Mouse (Mus musculus) lung, embryonic 15.5 days (tissue): ENCODE measurements at regions not wholly inside any gene's neighbourhood (a gene's known extent, or its start where the extent isn't known, plus 50 kb on each side); places are given as distances from the start of the nearest gene placed in this dataset.
"Not testable (repeated sequence)": the region's sequence is repeated elsewhere in the genome, so short reads cannot be mapped to it uniquely, and the experiment has no call there.

Source experiments
- ATAC-seq: fragments of 200-750 bp; cut with Nextera tagmentation; 2 replicates; pipeline ENCODE4 v1.8.0; 2017; ENCODE audit warnings: moderate number of reproducible peaks, borderline replicate concordance; ENCODE audit not compliant: low FRiP score, low TSS enrichment; ENCODE audit errors: extremely low read depth
- H3K27ac ChIP-seq: fragments of 300-500 bp; sonication (generic); 2 replicates; pipeline ENCODE4 v1.5.1; 2015; ENCODE audit warnings: moderate library complexity, mild to moderate bottlenecking, inconsistent platforms
- H3K27me3 ChIP-seq: fragments of 300-500 bp; sonication (generic); 2 replicates; pipeline ENCODE4 v1.6.1; 2015; ENCODE audit warnings: inconsistent platforms
- H3K36me3 ChIP-seq: fragments of 300-500 bp; sonication (generic); 2 replicates; pipeline ENCODE4 v1.6.1; 2015; ENCODE audit warnings: inconsistent platforms
- H3K4me1 ChIP-seq: fragments of 300-500 bp; sonication (generic); 2 replicates; pipeline ENCODE4 v1.6.1; 2015; ENCODE audit warnings: inconsistent platforms
- H3K4me2 ChIP-seq: fragments of 300-500 bp; sonication (generic); 2 replicates; pipeline ENCODE4 v1.6.1; 2015; ENCODE audit warnings: inconsistent platforms, mild to moderate bottlenecking, moderate library complexity
- H3K4me3 ChIP-seq: fragments of 300-500 bp; sonication (generic); 2 replicates; pipeline ENCODE4 v1.5.1; 2015; ENCODE audit warnings: mild to moderate bottlenecking, inconsistent platforms
- H3K9ac ChIP-seq: fragments of 300-500 bp; sonication (generic); 2 replicates; pipeline ENCODE4 v1.6.1; 2015; ENCODE audit warnings: inconsistent platforms
- H3K9me3 ChIP-seq: fragments of 300-500 bp; sonication (generic); 2 replicates; pipeline ENCODE4 v1.6.1; 2016; ENCODE audit warnings: inconsistent platforms
- WGBS: fragments of 180-500 bp; shearing (Covaris S2); methylation state at CpG from one replicate; pipeline ENCODE4 v1.1.7; 2015; 5-methylcytosine and 5-hydroxymethylcytosine counted together

DNA sequence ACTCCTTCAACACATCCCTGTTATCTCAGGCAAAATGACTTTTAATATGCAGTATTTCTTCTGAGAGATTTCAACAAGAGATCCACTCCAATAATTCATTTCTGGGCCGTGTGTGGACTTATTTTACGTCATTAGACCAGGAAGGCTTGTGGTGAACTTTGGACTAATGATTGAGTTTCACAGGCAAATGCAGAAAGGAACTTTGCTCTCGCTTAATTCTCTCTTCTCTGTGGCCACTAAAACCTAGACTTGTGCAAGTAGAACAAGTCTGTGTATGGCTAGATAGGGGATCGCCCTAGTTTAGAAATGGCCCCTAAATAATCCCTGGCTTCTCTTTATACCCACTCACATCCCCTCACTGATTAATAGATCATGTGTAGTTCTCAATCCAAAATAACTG lies 50.6 kb upstream of the Ppp1r12a start:
- no peak overlapping the region for H3K4me2 ChIP-seq
- 84% methylated on average over 4 of the region's 4 CpGs for WGBS
- no peak overlapping the region for H3K4me3 ChIP-seq
- no peaks in the 10 kb centered on the region for H3K36me3 ChIP-seq
- no peaks in the 10 kb centered on the region for H3K9me3 ChIP-seq
- H3K9ac ChIP-seq: no peak overlapping the region
- no peaks in the 10 kb centered on the region for H3K27me3 ChIP-seq
- H3K4me1 ChIP-seq: 0 out of 2 replicates have a peak, but pooled peaks cover 5% of the 10 kb centered on the region
- H3K27ac ChIP-seq: no peak overlapping the region
- ATAC-seq: no peak

DNA sequence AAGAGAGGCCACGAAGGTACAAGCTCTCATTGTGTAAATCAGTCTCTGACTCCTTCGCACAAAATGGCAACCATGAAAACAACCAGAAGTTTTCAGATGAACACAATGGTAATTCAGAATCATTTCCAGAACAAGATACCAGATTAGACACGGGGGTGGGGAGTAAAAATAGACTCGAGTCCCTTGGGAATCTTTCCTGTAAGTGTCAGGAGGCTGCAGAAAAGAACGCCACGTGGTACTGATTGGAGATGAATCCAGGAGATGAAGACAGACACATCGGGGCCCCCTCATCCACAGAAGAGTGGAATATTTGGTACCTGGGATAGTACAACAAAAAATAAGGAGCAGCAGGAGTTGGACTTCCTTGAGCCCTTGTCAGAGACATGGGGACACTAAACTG lies 51.1 kb upstream of the Ppp1r12a start:
- no peaks in the 10 kb centered on the region for H3K9me3 ChIP-seq
- ATAC-seq: no peak
- 0 out of 2 replicates have a peak, but pooled peaks cover 5% of the 10 kb centered on the region for H3K4me1 ChIP-seq
- no peak overlapping the region for H3K9ac ChIP-seq
- no peak overlapping the region for H3K4me2 ChIP-seq
- WGBS: 75% methylated on average over 7 of the region's 7 CpGs
- no peak overlapping the region for H3K4me3 ChIP-seq
- no peaks in the 10 kb centered on the region for H3K36me3 ChIP-seq
- H3K27ac ChIP-seq: no peak overlapping the region
- H3K27me3 ChIP-seq: no peaks in the 10 kb centered on the region

GRCm38 (mm10) chr10:108110197-108110596 lies 51.8 kb upstream of the Ppp1r12a start:
- H3K27ac ChIP-seq: no peak overlapping the region
- no peak overlapping the region for H3K9ac ChIP-seq
- H3K4me1 ChIP-seq: 0 out of 2 replicates have a peak, but pooled peaks cover 5% of the 10 kb centered on the region
- no peak overlapping the region for H3K4me2 ChIP-seq
- no peak for ATAC-seq
- H3K4me3 ChIP-seq: no peak overlapping the region
- H3K36me3 ChIP-seq: no peaks in the 10 kb centered on the region
- no peaks in the 10 kb centered on the region for H3K27me3 ChIP-seq
- H3K9me3 ChIP-seq: no peaks in the 10 kb centered on the region

- not testable (repeated sequence) for H3K27ac ChIP-seq, H3K27me3 ChIP-seq, H3K9me3 ChIP-seq, H3K4me3 ChIP-seq, H3K4me1 ChIP-seq, H3K36me3 ChIP-seq, H3K9ac ChIP-seq, H3K4me2 ChIP-seq, ATAC-seq
- WGBS: 89% methylated on average over 4 of the region's 4 CpGs
Measured at GRCm38 (mm10) chr10:108108500-108108899, 53.5 kb upstream of the Ppp1r12a start.

DNA sequence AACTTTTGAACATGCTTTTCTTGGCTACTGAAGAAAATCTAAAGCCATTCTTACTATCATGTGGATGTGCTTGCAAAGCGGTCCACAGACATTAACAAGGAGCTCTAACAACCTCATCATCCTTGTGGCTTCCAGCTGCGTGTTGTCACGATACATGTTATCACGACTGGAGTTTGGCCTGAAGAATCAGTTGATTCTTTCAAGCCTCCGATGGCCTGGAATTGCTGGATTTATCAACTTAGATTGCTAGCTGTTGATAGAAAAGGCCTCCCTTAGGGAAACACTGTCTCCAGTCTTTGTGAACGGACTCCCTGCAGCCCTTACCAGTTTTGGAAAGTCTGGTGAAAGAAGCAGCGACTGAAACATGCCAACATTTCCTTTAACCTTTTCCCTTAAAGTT lies 60.5 kb upstream of the Ppp1r12a start:
- no peaks in the 10 kb centered on the region for H3K4me1 ChIP-seq
- WGBS: 42% methylated on average over 7 of the region's 7 CpGs
- H3K9me3 ChIP-seq: no peaks in the 10 kb centered on the region
- no peaks in the 10 kb centered on the region for H3K36me3 ChIP-seq
- no peak overlapping the region for H3K9ac ChIP-seq
- H3K4me2 ChIP-seq: no peak overlapping the region
- no peak for ATAC-seq
- H3K27ac ChIP-seq: no peak overlapping the region
- H3K27me3 ChIP-seq: no peaks in the 10 kb centered on the region
- H3K4me3 ChIP-seq: no peak overlapping the region

GRCm38 (mm10) chr10:108093043-108093442 lies 69.0 kb upstream of the Ppp1r12a start:
- H3K9me3 ChIP-seq: no peaks in the 10 kb centered on the region
- H3K9ac ChIP-seq: no peak overlapping the region
- peaks cover 20% of the 10 kb centered on the region for H3K4me1 ChIP-seq
- ATAC-seq: no peak
- H3K36me3 ChIP-seq: no peaks in the 10 kb centered on the region
- no peak overlapping the region for H3K4me2 ChIP-seq
- H3K27ac ChIP-seq: no peak overlapping the region
- no peaks in the 10 kb centered on the region for H3K27me3 ChIP-seq
- 58% methylated on average over 2 of the region's 2 CpGs for WGBS
- no peak overlapping the region for H3K4me3 ChIP-seq

DNA sequence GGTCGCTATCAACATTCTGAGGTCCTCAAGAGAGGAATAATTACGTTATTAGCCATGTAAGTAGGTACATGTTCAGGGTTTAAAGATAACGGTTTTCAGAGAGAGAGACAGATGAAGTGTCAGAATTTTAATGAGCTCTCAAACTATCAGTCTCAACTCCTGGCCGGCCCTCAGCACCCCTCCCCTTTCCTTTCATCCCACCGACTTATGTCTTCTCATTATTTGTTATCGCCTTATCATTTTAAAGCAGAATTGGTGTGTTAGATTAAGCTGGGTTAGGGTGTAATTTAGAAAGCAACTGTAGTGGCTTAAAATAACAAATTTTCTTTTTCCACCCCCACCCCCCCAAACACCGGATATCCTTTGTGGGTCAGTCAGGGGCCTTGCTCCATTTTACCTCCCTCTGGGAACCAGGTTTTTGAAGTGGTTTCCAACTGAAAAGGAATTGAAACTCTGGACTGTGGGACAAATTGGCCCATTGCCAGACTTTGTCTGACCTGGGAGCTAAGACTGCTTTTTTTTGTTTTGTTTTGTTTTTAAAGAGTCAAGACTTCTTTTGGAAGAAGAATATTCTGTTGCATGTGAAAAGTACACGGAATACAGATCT lies 72.5 kb upstream of the Ppp1r12a start:
- peak; percentile 50; the same call in 1 of the 2 replicates for ATAC-seq
- 21% methylated on average over 8 of the region's 8 CpGs for WGBS

GRCm38 (mm10) chr10:108088883-108089282 lies 73.1 kb upstream of the Ppp1r12a start:
- Histone ChIP-seq H3K9me3 (no peaks in the 10 kb centered on the region), H3K27ac (peak overlapping the region; percentile 82), H3K27me3 (no peaks in the 10 kb centered on the region), H3K4me3 (0 out of 2 replicates have a peak overlapping the region, but pooled peaks have one; percentile 5), H3K4me1 (peaks cover 20% of the 10 kb centered on the region), H3K9ac (no peak overlapping the region; the same call in 1 of the 2 replicates), H3K4me2 (peak overlapping the region; percentile 43), H3K36me3 (no peaks in the 10 kb centered on the region)
- ATAC-seq: peak; percentile 61
- WGBS: 24% methylated on average over 8 of the region's 8 CpGs

More for the DNA sequence above, 72.5 kb upstream of the Ppp1r12a start:
- Histone ChIP-seq H3K4me3 (no peak overlapping the region), H3K9me3 (no peaks in the 10 kb centered on the region), H3K9ac (no peak overlapping the region), H3K27ac (peak overlapping the region; percentile 82; the same call in 1 of the 2 replicates), H3K27me3 (no peaks in the 10 kb centered on the region), H3K4me2 (0 out of 2 replicates have a peak overlapping the region, but pooled peaks have one; percentile 43), H3K36me3 (no peaks in the 10 kb centered on the region), H3K4me1 (peaks cover 20% of the 10 kb centered on the region)

- H3K27ac ChIP-seq: peak overlapping the region; percentile 82
- peaks cover 20% of the 10 kb centered on the region for H3K4me1 ChIP-seq
- no peak overlapping the region for H3K4me3 ChIP-seq
- no peaks in the 10 kb centered on the region for H3K27me3 ChIP-seq
- ATAC-seq: peak; percentile 82; the same call in 1 of the 2 replicates
- H3K9me3 ChIP-seq: no peaks in the 10 kb centered on the region
- whole genome bisulfite sequencing: 39% methylated on average over 7 of the region's 7 CpGs
- H3K36me3 ChIP-seq: no peaks in the 10 kb centered on the region
- H3K4me2 ChIP-seq: peak overlapping the region; percentile 43
- no peak overlapping the region; the same call in 1 of the 2 replicates for H3K9ac ChIP-seq
Measured at GRCm38 (mm10) chr10:108088209-108088608, 73.8 kb upstream of the Ppp1r12a start.

DNA sequence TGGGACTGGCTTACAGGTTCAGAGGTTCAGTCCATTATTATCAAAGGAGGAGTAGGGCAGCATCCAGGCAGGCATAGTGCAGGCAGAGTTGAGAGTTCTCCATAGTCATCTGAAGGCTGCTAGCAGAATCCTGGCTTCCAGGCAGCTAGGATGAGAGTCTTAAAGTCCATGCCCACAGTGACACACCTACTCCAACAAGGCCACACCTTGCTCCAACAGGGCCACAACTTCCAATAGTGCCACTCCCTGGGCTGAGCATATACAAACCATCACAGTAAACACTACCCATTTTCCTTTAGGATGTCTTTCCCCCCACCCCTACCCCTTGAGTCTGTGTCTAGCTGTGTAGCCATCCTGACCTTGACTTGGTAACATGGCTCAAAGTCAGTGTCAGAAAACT lies 78.8 kb upstream of the Ppp1r12a start:
- H3K36me3 ChIP-seq: no peaks in the 10 kb centered on the region
- H3K4me3 ChIP-seq: no peak overlapping the region
- H3K9ac ChIP-seq: no peak overlapping the region
- H3K4me1 ChIP-seq: peaks cover 3% of the 10 kb centered on the region; the same call in 1 of the 2 replicates
- H3K4me2 ChIP-seq: no peak overlapping the region
- no peak overlapping the region for H3K27ac ChIP-seq
- no peaks in the 10 kb centered on the region for H3K9me3 ChIP-seq
- no peak for ATAC-seq
- no peaks in the 10 kb centered on the region for H3K27me3 ChIP-seq

DNA sequence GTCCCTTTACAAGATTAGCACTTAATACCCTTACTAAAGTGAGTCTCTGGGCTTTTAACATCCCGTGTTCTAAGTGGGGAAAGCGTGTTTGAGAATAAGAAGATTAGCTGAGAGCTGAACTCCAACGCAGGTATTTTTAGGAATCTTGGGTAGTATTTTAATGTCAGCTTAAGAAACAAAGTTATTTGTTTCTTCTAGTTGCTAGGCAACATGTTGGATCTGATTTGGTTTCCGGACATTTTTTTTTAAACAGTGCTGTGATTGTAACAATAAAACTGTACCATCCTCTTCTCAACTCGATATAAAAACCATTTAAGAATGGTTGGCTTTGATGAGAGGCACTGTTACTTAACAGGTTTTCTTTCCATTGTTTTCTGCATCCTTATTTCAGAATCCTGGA lies 86.8 kb upstream of the Ppp1r12a start:
- Histone ChIP-seq H3K9me3 (no peaks in the 10 kb centered on the region), H3K27ac (no peak overlapping the region), H3K36me3 (no peaks in the 10 kb centered on the region), H3K27me3 (no peaks in the 10 kb centered on the region), H3K4me2 (no peak overlapping the region), H3K4me3 (no peak overlapping the region), H3K4me1 (peaks cover 15% of the 10 kb centered on the region), H3K9ac (no peak overlapping the region)
- ATAC-seq: no peak
- WGBS: 63% methylated on average over 5 of the region's 5 CpGs

GRCm38 (mm10) chr10:108073828-108074227 lies 88.2 kb upstream of the Ppp1r12a start:
- Histone ChIP-seq H3K36me3 (no peaks in the 10 kb centered on the region), H3K4me1 (peaks cover 15% of the 10 kb centered on the region), H3K4me3 (no peak overlapping the region), H3K9ac (no peak overlapping the region), H3K4me2 (no peak overlapping the region), H3K27ac (no peak overlapping the region), H3K9me3 (no peaks in the 10 kb centered on the region), H3K27me3 (no peaks in the 10 kb centered on the region)
- no peak for ATAC-seq
- WGBS: 86% methylated on average over 4 of the region's 4 CpGs

GRCm38 (mm10) chr10:108072211-108072610 lies 89.8 kb upstream of the Ppp1r12a start:
- Histone ChIP-seq H3K4me2 (no peak overlapping the region), H3K27me3 (no peaks in the 10 kb centered on the region), H3K9me3 (no peaks in the 10 kb centered on the region), H3K27ac (no peak overlapping the region), H3K4me1 (peaks cover 25% of the 10 kb centered on the region), H3K9ac (no peak overlapping the region), H3K36me3 (no peaks in the 10 kb centered on the region), H3K4me3 (no peak overlapping the region)
- WGBS: 30% methylated on average over 1 of the region's 1 CpGs
- ATAC-seq: no peak
